ENCODE assay signal across 17 mouse cellular contexts in the genomic region with DNA sequence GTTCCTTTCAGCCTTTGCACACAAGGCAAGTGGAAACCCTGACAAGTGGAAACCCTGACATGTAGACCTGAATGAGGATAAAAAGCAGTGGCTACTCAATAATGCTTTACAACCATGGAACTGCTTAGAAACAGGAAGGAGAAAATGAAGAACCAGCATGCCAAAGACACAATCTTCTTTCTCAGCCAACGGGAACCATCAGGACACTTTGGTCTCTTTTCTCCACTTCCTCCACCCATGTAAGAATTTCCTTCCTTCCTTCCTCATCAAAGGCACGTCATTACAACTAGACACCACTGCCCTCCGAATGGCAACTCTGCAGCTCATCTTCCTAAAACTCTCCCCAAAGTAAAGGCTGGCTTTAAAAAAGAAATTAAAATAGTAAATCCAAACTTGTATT. TPM values are rescaled to one million over a fixed set of nuclear protein-coding genes. Genes with fewer than 3 reads are reported as not detected.
A peak's percentile ranks its signal among the peaks of the same experiment; 100 is the strongest.
DNase-seq lines count a peak whose midpoint lies in the region; ATAC-seq lines count a peak whose summit lies in the region.
"Had no signal": no experiment of that assay in that cellular context is flagged by ENCODE, and none has a peak within 500 bp of the region (broad histone marks: within the 10 kb centered on the region; RNA-seq: fewer than 3 reads in every experiment).

No protein-coding gene starts in this region.

- no peaks in the 10 kb centered on the region for H3K9me3 ChIP-seq in heart, embryonic 13.5 days
- no peaks in the 10 kb centered on the region for H3K9me3 ChIP-seq in hindbrain, embryonic 11.5 days (ENCODE audit: control insufficient read depth, low read length)
- H3K9me3 ChIP-seq: hindbrain, embryonic 12.5 days had no signal

- peak overlapping the region; percentile 39; the same call in 1 of the 2 replicates for H3K27ac ChIP-seq in heart, embryonic 13.5 days (replicated peaks)
- H3K27ac ChIP-seq in hindbrain, embryonic 11.5 days (ENCODE audit: low read depth, low read length) = no peak overlapping the region
- H3K27ac ChIP-seq: hindbrain, embryonic 12.5 days had no signal

- no peak overlapping the region for H3K4me3 ChIP-seq in heart, embryonic 13.5 days
- H3K4me3 ChIP-seq in hindbrain, embryonic 11.5 days (ENCODE audit: low read depth, low read length) = no peak overlapping the region
- H3K4me3 ChIP-seq: hindbrain, embryonic 12.5 days had no signal

- H3K27me3 ChIP-seq in heart, embryonic 13.5 days (replicated peaks) = no peaks in the 10 kb centered on the region
- no peaks in the 10 kb centered on the region for H3K27me3 ChIP-seq in hindbrain, embryonic 11.5 days (ENCODE audit: control insufficient read depth, insufficient read depth, low read length)
- H3K27me3 ChIP-seq: CH12.LX; hindbrain, embryonic 12.5 days had no signal

- WGBS in heart, embryonic 13.5 days = 57% methylated on average over 3 of the region's 3 CpGs
- WGBS in hindbrain, embryonic 11.5 days = 83% methylated on average over 3 of the region's 3 CpGs

- 0 out of 2 replicates have a peak overlapping the region, but pooled peaks have one; percentile 35 for H3K9ac ChIP-seq in heart, embryonic 13.5 days
- no peak overlapping the region for H3K9ac ChIP-seq in hindbrain, embryonic 11.5 days (ENCODE audit: low read depth, low read length)
- H3K9ac ChIP-seq: forebrain, postnatal 0 days; hindbrain, embryonic 12.5 days had no signal

- ATAC-seq in heart, embryonic 13.5 days (ENCODE audit: extremely low read depth, insufficient number of reproducible peaks, low FRiP score, low TSS enrichment) = no peak
- peak; percentile 38 for ATAC-seq in common myeloid progenitor, adult 5-6 weeks (replicated peaks; ENCODE audit: low read depth, poor library complexity, severe bottlenecking)
- ATAC-seq in monocyte, adult 5-6 weeks (replicated peaks; ENCODE audit: insufficient number of reproducible peaks, low FRiP score, low TSS enrichment, poor library complexity, severe bottlenecking) = peak; percentile 69; the same call in 1 of the 2 replicates
- no peak for ATAC-seq in hindbrain, embryonic 11.5 days (ENCODE audit: low FRiP score)
- ATAC-seq: forebrain, postnatal 0 days; inflammation-experienced regulatory T-cells, adult 6 months had no signal

- no peak for DNase-seq in heart, adult 8-10 months (ENCODE audit: low spot score)
- DNase-seq in CD4-positive helper T cell, adult 2 months (ENCODE audit: low read depth, low spot score) = peak; percentile 33
- DNase-seq in right cerebral cortex, postnatal 10 days (ENCODE audit: low spot score in 2 of 2) = no peak
- no peak for DNase-seq in hindbrain, embryonic 11.5 days (ENCODE audit: low spot score)
- DNase-seq: forebrain, postnatal 0 days; gastrocnemius, postnatal 14 days; layer of hippocampus, postnatal 36 days; lung, adult 2 months; midbrain, embryonic 14.5 days; right cerebral cortex, adult 18-20 months; thymus, adult 2 months had no signal

- H3K36me3 ChIP-seq in heart, embryonic 13.5 days = 0 out of 2 replicates have a peak, but pooled peaks cover 3% of the 10 kb centered on the region
- H3K36me3 ChIP-seq in hindbrain, embryonic 11.5 days (ENCODE audit: control insufficient read depth, insufficient read depth, low read length) = no peaks in the 10 kb centered on the region
- H3K36me3 ChIP-seq: hindbrain, embryonic 12.5 days had no signal

- no peak overlapping the region for H3K4me2 ChIP-seq in heart, embryonic 13.5 days
- no peak overlapping the region for H3K4me2 ChIP-seq in hindbrain, embryonic 11.5 days (replicated peaks; ENCODE audit: low read depth, low read length)
- H3K4me2 ChIP-seq: hindbrain, embryonic 12.5 days had no signal

- H3K4me1 ChIP-seq in heart, embryonic 13.5 days = peaks cover 63% of the 10 kb centered on the region
- H3K4me1 ChIP-seq in hindbrain, embryonic 11.5 days (replicated peaks; ENCODE audit: control insufficient read depth, insufficient read depth, low read length) = no peaks in the 10 kb centered on the region
- H3K4me1 ChIP-seq: hindbrain, embryonic 12.5 days had no signal

RNA-seq across cellular contexts. Expression of a gene that starts 59.3 kb away (rescaled TPM):
- polyA plus RNA-seq in heart, embryonic 13.5 days (2015; fragmentation: Nextera tagmentation; extraction: Ambion mirVana) = 33.3 and 39.8 TPM in 2 replicates
- 10 to 100 TPM; 48.4 to 62.8 (median 50.8) TPM for total RNA-seq in heart, adult 8-10 months (2022)
- 57.7 and 83.4 TPM in 2 replicates for total RNA-seq in common myeloid progenitor, adult 5-6 weeks (2017)
- total RNA-seq in monocyte, adult 5-6 weeks (2017) = 109 to 158 TPM (median 146 TPM) in 3 replicates
- polyA plus RNA-seq in hindbrain, embryonic 11.5 days (2014; fragmentation: Nextera tagmentation; extraction: Ambion mirVana) = 12.8 and 17.4 TPM in 2 replicates

Comparison
In these comparisons a context has a peak if more than half of its experiments do, and no peak if none do; other contexts are left out.
1. ATAC-seq: peak in common myeloid progenitor, adult 5-6 weeks (single experiment) and monocyte, adult 5-6 weeks (single experiment); none in heart, embryonic 13.5 days (single experiment) and hindbrain, embryonic 11.5 days (single experiment).